Mouse (Mus musculus) bone marrow macrophage, adult 2 months (primary cell): ENCODE measurements around the gene 4933430I17Rik.

ENCODE experiments used
- CTCF ChIP-seq: IDR thresholded peaks from 2 replicates; pipeline ENCODE4 v1.5.1; 2012; ENCODE audit warnings: low read depth, mild to moderate bottlenecking, low read length, moderate library complexity
- POLR2A ChIP-seq: IDR thresholded peaks from 2 replicates; pipeline ENCODE4 v1.6.1; 2012; ENCODE audit warnings: mild to moderate bottlenecking, low read depth, low read length, borderline replicate concordance

DNA sequence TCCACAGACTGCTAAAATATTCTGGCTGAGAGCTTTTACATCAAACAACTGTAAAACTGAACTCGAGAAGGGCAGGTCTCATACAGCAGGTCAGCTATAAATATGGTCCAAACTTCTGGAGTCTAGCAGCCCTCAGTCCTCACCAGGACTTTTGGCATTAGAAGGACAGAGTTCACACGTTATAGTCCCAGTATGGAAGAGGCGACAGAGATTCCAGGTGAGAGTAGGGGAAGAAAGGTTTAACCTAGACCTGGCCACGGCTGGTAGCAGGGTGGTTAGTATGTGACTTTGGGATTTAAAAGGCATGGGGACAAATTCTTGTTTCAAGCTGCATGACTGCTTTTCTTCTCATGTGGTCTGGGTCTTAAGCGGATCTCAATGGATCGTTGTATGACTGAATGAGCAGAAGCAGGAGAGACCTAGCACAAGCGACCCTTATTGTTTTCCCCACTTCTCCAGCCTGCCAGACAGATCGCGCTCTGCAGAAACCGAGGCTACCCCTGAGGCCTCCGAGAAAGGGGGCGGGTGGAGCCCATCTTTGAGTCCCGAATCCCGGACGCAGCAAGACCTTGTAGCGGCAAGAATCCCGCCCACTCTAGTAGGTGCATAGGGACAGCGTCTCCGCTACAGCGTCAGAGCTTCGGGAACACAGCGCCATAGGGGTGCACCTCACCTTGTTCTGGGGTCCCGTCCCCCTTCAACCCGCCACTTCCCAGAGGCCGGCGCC, 5.9 kb upstream of the 4933430I17Rik start:
- TF ChIP-seq CTCF (no peak), POLR2A (no peak)
